Mouse (Mus musculus) embryonic facial prominence, embryonic 13.5 days (tissue): ENCODE data around the gene Top1. TPM values are rescaled to one million over a fixed set of nuclear protein-coding genes. Genes with fewer than 3 reads are reported as not detected.
"Not testable (repeated sequence)": the region's sequence is repeated elsewhere in the genome, so short reads cannot be mapped to it uniquely, and the experiment has no call there.

ENCODE experiments used
- ATAC-seq: fragments of 200-750 bp; cut with Nextera tagmentation; 2 replicates; pipeline ENCODE4 v1.8.0; 2017; ENCODE audit warnings: low read depth; ENCODE audit not compliant: insufficient number of reproducible peaks, insufficient read depth, low FRiP score, low TSS enrichment
- H3K27ac ChIP-seq: fragments of 300-500 bp; sonication (generic); 2 replicates; pipeline ENCODE4 v1.5.1; 2015; ENCODE audit warnings: moderate library complexity, mild to moderate bottlenecking, inconsistent platforms
- H3K27me3 ChIP-seq: fragments of 300-500 bp; sonication (generic); 2 replicates; pipeline ENCODE4 v1.6.1; 2015; ENCODE audit warnings: mild to moderate bottlenecking, inconsistent platforms
- H3K36me3 ChIP-seq: fragments of 300-500 bp; sonication (generic); 2 replicates; pipeline ENCODE4 v1.6.1; 2015; ENCODE audit warnings: mild to moderate bottlenecking, inconsistent platforms
- H3K4me1 ChIP-seq: fragments of 300-500 bp; sonication (generic); 2 replicates; pipeline ENCODE4 v1.6.1; 2015; ENCODE audit warnings: inconsistent platforms
- H3K4me2 ChIP-seq: fragments of 300-500 bp; sonication (generic); 2 replicates; pipeline ENCODE4 v1.6.1; 2015; ENCODE audit warnings: moderate library complexity, mild to moderate bottlenecking, inconsistent platforms
- H3K4me3 ChIP-seq: fragments of 300-500 bp; sonication (generic); 2 replicates; pipeline ENCODE4 v1.5.1; 2015; ENCODE audit warnings: mild to moderate bottlenecking, inconsistent platforms
- H3K9ac ChIP-seq: fragments of 300-500 bp; sonication (generic); 2 replicates; pipeline ENCODE4 v1.6.1; 2015; ENCODE audit warnings: mild to moderate bottlenecking, inconsistent platforms
- H3K9me3 ChIP-seq: fragments of 300-500 bp; sonication (generic); 2 replicates; pipeline ENCODE4 v1.6.1; 2016; ENCODE audit warnings: inconsistent platforms
- WGBS: fragments of 180-500 bp; shearing (Covaris S2); methylation state at CpG from one replicate; pipeline ENCODE4 v1.1.7; 2015; ENCODE audit warnings: mixed read lengths; 5-methylcytosine and 5-hydroxymethylcytosine counted together
- polyA plus RNA-seq: library from polyadenylated mRNA; unstranded; fragments of >200 nt; fragmentation: Nextera tagmentation; extraction: Ambion mirVana; gene quantifications from 2 replicates; pipeline ENCODE4 v1.2.1, GENCODE M21; 2015

Top1 gene
- polyA plus RNA-seq, 1 experiment from 2014 or later, result 105 TPM

DNA sequence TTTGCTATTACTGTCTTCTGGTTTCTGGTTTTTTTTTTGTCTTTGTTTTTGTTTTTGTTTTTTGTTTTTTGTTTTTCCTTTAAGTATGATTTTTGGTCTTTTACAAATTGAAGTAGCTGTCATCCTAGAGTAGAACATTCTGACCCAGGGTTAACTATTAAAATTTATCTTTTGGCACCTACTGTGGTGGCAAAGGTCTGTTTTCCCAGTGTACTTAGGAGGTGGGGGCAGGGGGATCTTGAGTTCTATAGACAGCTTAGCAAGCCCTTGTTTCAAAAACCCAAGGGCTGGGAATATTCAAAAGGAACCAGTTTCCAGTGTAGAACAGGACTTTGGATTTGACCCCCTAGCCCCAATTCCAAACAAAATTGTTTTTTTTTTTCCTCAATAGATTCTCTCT, 18.7 kb downstream of the Top1 start:
- H3K4me2 ChIP-seq, result no peak overlapping the region
- no peaks in the 10 kb centered on the region for H3K27me3 ChIP-seq
- H3K4me1 ChIP-seq, result no peaks in the 10 kb centered on the region
- no peak for ATAC-seq
- H3K27ac ChIP-seq, result no peak overlapping the region
- no peak overlapping the region for H3K4me3 ChIP-seq
- peaks cover 18% of the 10 kb centered on the region; the same call in 1 of the 2 replicates for H3K36me3 ChIP-seq
- no peaks in the 10 kb centered on the region for H3K9me3 ChIP-seq
- H3K9ac ChIP-seq, result no peak overlapping the region

DNA sequence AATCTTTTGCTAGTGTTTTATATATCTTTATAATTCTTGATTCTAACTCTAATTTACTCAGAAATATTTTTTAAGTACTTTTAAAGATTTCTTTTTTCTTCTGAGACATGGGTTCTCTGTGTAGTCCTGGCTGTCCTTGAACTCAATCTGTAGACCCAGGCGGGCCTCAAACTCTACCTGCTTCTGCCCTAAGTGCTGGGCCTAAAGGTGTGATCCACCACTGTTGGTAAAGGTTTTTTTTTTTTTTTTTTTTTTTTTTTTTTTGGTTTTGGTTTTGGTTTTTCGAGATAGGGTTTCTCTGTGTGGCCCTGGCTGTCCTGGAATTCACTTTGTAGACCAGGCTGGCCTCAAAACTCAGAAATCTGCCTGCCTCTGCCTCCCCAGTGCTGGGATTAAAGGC, 19.3 kb downstream of the Top1 start:
- not testable (repeated sequence) for H3K4me3 ChIP-seq, ATAC-seq, H3K4me2 ChIP-seq, H3K27ac ChIP-seq, H3K9me3 ChIP-seq, H3K9ac ChIP-seq, H3K4me1 ChIP-seq, H3K27me3 ChIP-seq
- H3K36me3 ChIP-seq, result peaks cover 21% of the 10 kb centered on the region
- WGBS, result 93% methylated on average over 2 of the region's 2 CpGs

DNA sequence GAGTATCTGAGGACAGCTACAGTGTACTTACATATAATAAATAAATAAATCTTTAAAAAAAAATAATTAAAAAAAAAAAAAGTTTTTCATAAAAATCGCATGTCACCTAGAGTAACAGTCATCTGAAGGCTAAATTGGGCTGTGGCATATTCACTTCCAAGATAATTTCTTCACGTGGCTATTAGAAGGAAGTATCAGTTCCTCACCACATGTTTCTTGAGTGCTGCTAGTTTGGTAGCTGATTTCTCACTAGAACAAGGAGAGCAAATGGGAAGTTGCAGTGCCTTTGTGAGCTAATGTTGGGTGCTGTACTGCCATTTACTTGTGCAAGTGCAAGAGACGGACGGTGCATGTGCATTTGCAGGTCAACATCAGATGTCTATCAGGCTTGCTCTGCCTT, 21.6 kb downstream of the Top1 start:
- no peak overlapping the region for H3K4me3 ChIP-seq
- H3K4me2 ChIP-seq, result no peak overlapping the region
- H3K27ac ChIP-seq, result no peak overlapping the region
- peaks cover 19% of the 10 kb centered on the region for H3K36me3 ChIP-seq
- no peaks in the 10 kb centered on the region for H3K4me1 ChIP-seq
- no peak for ATAC-seq
- H3K27me3 ChIP-seq, result no peaks in the 10 kb centered on the region
- no peaks in the 10 kb centered on the region for H3K9me3 ChIP-seq
- H3K9ac ChIP-seq, result no peak overlapping the region
- 88% methylated on average over 4 of the region's 4 CpGs for WGBS

DNA sequence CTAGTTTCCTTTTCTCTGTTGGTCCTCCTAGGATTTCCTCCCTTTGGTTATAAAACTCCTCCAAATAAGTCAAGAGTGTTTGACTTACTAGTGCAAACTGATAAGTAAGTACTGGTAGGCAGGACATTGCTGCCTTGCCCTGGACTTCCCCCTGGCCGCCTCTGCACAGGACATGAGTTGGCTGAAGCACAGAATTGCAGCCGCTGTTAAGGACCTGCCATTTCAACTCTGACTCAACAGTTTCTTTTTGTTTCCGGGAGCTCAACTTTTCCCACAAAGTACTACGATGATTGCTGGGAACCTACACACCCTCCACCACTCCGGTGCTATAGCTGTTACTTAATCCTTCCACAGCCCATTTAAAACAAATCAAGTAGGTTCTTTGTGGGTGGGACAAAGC, 54.6 kb downstream of the Top1 start:
- Histone ChIP-seq H3K4me3 (no peak overlapping the region), H3K27me3 (no peaks in the 10 kb centered on the region), H3K4me1 (no peaks in the 10 kb centered on the region), H3K4me2 (no peak overlapping the region), H3K36me3 (peaks cover 67% of the 10 kb centered on the region), H3K27ac (no peak overlapping the region), H3K9ac (no peak overlapping the region), H3K9me3 (no peaks in the 10 kb centered on the region)
- WGBS, result 82% methylated on average over 5 of the region's 5 CpGs
- no peak for ATAC-seq

DNA sequence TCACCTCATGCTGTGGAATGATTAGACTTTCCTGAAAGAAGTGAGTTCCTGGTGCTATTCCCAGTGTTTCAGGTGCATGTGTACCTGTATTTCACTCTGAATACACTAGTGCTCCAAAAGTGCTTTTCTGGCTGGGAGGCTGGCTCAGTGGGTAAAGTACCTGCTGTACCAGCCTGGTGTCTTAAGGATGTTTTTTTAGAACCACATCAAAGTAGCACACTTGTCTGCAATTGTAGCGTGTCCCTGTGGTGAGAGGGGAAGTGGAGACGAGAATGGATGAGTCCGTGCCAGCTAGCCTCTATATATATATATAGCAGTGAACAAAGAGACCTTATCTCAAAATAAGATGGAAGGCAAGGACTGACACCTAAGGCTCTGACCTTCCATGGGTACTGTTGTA, 55.9 kb downstream of the Top1 start:
- no peak for ATAC-seq
- Histone ChIP-seq H3K9ac (no peak overlapping the region), H3K27me3 (no peaks in the 10 kb centered on the region), H3K4me2 (no peak overlapping the region), H3K36me3 (peaks cover 70% of the 10 kb centered on the region), H3K4me3 (no peak overlapping the region), H3K27ac (no peak overlapping the region), H3K9me3 (no peaks in the 10 kb centered on the region), H3K4me1 (no peaks in the 10 kb centered on the region)
- WGBS, result 77% methylated on average over 3 of the region's 3 CpGs

DNA sequence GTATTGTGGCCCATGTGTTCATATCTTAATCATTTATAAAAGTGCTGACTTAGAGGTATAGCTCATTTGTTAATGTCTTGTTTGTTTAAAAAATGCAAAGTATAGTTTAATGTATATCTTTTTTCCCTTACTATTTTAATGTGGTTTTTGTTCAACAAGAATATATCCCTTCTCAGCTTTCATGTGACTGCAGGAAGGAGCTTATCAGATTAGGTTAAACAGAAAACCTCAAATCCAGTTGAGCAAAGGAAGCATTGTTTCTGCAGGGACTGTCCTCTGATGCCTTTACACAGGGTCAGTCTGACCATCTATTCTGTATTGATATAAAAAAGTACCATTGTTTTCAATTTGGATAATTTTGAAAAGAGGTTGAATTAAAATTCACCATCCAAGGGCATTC, 57.1 kb downstream of the Top1 start:
- H3K9ac ChIP-seq, result no peak overlapping the region
- H3K4me3 ChIP-seq, result no peak overlapping the region
- peaks cover 74% of the 10 kb centered on the region for H3K36me3 ChIP-seq
- no peaks in the 10 kb centered on the region for H3K27me3 ChIP-seq
- no peaks in the 10 kb centered on the region for H3K9me3 ChIP-seq
- H3K4me2 ChIP-seq, result no peak overlapping the region
- no peak for ATAC-seq
- H3K27ac ChIP-seq, result no peak overlapping the region
- H3K4me1 ChIP-seq, result no peaks in the 10 kb centered on the region

DNA sequence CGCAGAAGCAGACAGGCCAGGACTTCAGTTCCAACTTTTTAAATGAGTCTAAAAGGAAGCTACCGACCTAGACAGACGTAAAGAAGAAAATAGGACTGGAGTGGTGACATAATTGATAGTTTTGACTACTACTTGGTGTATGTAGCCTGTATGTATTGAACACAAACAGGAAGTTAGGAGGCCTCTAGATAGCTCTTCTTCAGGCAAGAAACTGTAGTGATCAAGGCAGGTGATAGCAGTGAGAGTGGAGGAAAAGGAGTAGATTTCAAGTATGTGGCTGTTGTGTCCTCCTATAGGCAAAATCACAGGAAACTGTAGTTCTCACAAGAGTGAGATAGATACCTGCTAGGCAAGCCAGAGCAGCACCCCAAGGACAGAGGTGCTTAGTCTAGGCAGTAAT, 62.0 kb downstream of the Top1 start:
- 90% methylated on average over 3 of the region's 3 CpGs for WGBS

DNA sequence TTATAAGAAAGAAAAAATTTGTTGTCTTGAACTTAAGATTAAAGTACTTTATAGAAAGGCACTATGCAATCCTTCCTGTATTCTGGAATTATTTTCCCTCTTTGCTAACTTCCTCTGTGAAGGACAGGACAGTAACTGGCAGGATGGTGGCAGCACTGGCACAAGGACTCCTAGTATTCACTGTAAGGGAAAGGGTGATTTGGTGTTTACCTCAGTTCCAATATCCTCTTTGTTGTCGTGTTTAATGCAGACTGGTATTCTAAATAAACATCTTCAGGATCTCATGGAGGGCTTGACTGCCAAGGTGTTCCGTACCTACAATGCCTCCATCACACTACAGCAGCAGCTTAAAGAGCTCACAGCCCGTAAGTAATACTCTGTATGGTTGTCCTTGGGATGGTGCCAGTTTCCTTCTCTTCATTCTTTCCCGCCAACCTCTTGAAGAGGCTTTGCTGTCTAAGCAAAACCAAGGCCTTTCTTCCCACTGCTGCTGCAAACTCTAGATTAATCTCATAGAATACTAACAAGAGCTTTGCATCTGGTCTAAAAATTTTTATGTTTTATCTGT, 69.9 kb downstream of the Top1 start:
- no peak overlapping the region for H3K4me3 ChIP-seq
- peaks cover 92% of the 10 kb centered on the region for H3K36me3 ChIP-seq
- no peak for ATAC-seq
- 87% methylated on average over 4 of the region's 4 CpGs for WGBS
- H3K4me2 ChIP-seq, result no peak overlapping the region
- no peaks in the 10 kb centered on the region for H3K27me3 ChIP-seq
- H3K27ac ChIP-seq, result no peak overlapping the region
- H3K4me1 ChIP-seq, result no peaks in the 10 kb centered on the region
- H3K9me3 ChIP-seq, result no peaks in the 10 kb centered on the region
- no peak overlapping the region for H3K9ac ChIP-seq

More for the DNA sequence above, 62.0 kb downstream of the Top1 start:
- Histone ChIP-seq H3K9ac (no peak overlapping the region), H3K27me3 (no peaks in the 10 kb centered on the region), H3K36me3 (peaks cover 78% of the 10 kb centered on the region), H3K4me3 (no peak overlapping the region), H3K4me2 (no peak overlapping the region), H3K27ac (no peak overlapping the region), H3K9me3 (no peaks in the 10 kb centered on the region), H3K4me1 (no peaks in the 10 kb centered on the region)
- no peak for ATAC-seq

DNA sequence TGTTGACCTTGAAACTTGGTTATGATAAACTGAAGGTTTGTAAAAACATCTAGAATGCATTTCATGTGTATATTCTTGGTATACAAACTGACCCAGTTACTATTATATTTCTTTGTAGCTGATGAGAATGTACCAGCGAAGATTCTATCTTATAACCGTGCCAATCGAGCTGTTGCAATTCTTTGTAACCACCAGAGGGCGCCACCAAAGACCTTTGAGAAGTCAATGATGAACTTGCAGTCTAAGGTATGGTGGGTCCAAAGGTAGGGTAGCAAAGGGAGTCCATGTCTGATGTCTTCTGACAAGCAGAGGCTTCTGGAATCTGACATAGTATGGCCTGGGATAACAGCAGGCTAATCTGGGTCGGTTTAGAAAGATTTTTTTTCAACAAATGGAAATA, 71.6 kb downstream of the Top1 start:
- H3K4me3 ChIP-seq, result no peak overlapping the region
- no peak overlapping the region for H3K4me2 ChIP-seq
- no peak overlapping the region for H3K27ac ChIP-seq
- ATAC-seq, result no peak
- no peaks in the 10 kb centered on the region for H3K9me3 ChIP-seq
- H3K36me3 ChIP-seq, result peaks cover 93% of the 10 kb centered on the region
- WGBS, result 75% methylated on average over 5 of the region's 5 CpGs
- H3K4me1 ChIP-seq, result no peaks in the 10 kb centered on the region
- H3K9ac ChIP-seq, result no peak overlapping the region
- H3K27me3 ChIP-seq, result no peaks in the 10 kb centered on the region

DNA sequence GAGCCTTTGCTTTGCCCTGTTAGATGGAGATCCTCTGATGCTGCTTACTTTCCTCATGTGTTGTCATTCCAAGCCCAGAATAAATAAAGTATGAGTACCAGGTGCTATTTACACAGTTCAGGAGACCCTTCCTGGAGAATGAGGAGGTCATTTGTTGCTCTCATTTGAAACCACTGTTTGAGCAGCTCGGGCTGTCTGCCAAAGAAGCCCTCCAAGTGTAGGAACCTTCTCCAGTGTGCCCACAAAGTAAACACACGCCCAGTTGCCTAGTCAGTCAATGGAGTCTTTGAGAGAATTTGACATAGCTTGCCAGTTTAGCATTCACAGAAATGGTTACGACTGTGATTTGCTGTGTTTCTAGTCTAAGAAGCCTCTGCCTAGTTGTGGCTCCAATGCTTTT, 73.1 kb downstream of the Top1 start:
- no peak overlapping the region for H3K27ac ChIP-seq
- H3K4me3 ChIP-seq, result no peak overlapping the region
- no peaks in the 10 kb centered on the region for H3K4me1 ChIP-seq
- H3K4me2 ChIP-seq, result no peak overlapping the region
- no peak overlapping the region for H3K9ac ChIP-seq
- peaks cover 93% of the 10 kb centered on the region for H3K36me3 ChIP-seq
- H3K9me3 ChIP-seq, result no peaks in the 10 kb centered on the region
- H3K27me3 ChIP-seq, result no peaks in the 10 kb centered on the region
- no peak for ATAC-seq
- 88% methylated on average over 3 of the region's 3 CpGs for WGBS

DNA sequence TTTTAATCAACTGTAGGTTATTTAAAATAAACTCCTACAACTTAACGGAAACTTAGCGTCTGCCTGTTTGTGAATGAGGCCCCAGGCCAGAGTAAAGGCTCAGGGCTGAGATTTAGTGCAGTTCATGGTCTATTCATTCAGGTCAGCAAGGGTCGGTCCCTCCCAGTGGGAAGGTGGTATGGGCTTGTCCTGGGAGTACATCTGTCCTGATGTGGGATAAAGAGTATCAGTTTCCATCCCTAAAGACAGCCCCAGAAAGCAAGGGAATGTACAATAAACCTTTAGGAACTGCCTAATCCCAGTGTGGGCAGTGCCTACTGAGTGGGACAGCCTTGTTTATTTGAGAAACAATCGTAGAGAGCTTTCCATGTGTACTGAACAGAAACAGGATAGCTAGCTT, 77.0 kb downstream of the Top1 start:
- Histone ChIP-seq H3K4me1 (no peaks in the 10 kb centered on the region), H3K27ac (no peak overlapping the region), H3K9ac (no peak overlapping the region), H3K36me3 (peaks cover 73% of the 10 kb centered on the region), H3K27me3 (no peaks in the 10 kb centered on the region), H3K4me2 (no peak overlapping the region), H3K9me3 (no peaks in the 10 kb centered on the region), H3K4me3 (no peak overlapping the region)
- 77% methylated on average over 4 of the region's 4 CpGs for WGBS
- no peak for ATAC-seq

DNA sequence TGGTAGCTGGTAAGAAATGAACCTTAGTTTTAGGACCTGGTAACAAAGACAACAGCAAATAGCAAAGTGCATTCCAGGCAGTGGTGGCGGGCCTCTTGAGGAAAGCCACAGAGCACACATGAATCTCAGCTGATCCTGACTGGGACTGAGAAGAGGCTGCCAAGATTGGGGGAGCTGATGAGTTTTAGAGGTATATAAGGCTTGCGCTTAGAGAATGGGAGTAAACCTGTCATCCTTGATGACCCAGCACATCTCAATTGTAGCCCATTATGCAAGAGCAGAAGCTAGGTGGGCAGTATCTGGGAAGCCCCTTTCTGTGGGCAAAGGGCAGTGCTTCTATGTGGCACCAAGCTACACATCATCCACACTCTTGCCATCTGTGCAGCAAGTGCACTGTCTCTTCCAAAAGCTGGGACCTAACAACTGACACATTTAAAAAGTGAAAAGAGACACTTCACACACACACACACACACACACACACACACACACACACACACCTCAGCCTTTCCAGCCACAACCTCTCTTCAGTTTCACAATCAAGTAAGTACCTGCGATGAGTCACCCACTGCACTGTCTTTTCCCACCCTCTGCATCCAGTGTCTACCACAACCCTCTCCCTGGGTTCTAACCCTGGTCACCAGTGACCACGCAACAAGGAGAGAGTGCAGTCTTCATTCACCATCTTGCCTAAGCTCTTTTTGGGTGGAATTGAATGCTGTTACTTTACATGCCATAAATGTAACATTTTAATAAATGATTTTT, 78.1 kb downstream of the Top1 start:
- H3K9me3 ChIP-seq, result no peaks in the 10 kb centered on the region
- H3K27me3 ChIP-seq, result no peaks in the 10 kb centered on the region
- H3K4me1 ChIP-seq, result no peaks in the 10 kb centered on the region
- H3K4me3 ChIP-seq, result no peak overlapping the region
- 92% methylated on average over 4 of the region's 4 CpGs for WGBS
- H3K27ac ChIP-seq, result no peak overlapping the region
- H3K9ac ChIP-seq, result no peak overlapping the region
- peaks cover 63% of the 10 kb centered on the region for H3K36me3 ChIP-seq
- H3K4me2 ChIP-seq, result no peak overlapping the region
- ATAC-seq, result no peak
